Mouse (Mus musculus) frontal cortex, adult (tissue): Measurements from ENCODE around the gene Nodal.
"Not testable (repeated sequence)": the region's sequence is repeated elsewhere in the genome, so short reads cannot be mapped to it uniquely, and the experiment has no call there.

ENCODE experiments used
- ATAC-seq: cut with Nextera tagmentation; 2 replicates; pipeline ENCODE4 v1.9.2; 2017; ENCODE audit warnings: mild to moderate bottlenecking, moderate library complexity, mixed read lengths; ENCODE audit not compliant: low TSS enrichment

Gene Nodal

DNA sequence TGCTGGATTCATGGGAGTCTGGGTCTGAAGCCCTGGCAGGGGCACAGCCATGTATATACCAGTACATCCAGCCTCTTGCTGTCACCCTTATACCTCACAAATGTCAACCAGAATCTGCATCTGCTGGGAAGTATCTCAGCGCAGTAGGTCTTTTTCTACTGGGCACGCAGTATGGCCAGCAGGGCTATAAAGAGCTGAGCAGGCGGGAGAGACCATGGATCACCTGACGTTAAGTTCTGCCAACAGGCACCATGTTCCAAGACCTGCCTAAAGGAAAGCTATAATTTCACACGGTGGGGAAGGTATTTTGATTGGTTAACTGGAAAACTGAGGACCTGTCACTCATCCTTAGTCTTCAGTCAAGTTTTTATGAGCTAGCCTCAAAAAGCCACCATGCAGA is 11.3 kb downstream of the Nodal start:
- ATAC-seq = no peak

DNA sequence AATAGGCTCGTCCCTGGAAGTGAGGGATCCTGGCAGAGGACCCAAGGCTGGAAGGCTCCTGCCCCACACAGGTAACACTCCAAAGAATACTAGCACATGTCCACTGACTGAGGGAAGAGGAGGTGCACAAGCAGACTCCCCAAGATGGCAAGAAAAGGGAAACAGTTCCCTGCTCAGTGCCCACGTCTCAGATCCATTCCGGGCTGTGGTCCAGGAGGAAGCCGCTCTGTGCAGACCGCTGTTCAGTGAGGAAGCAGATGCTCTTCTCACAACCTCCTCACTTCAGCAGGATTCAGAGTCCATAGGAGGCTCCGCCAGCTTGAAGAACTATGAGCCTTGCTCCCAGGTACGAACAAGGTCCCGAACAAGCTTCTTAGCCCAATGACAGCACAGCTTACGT is 13.6 kb downstream of the Nodal start:
- ATAC-seq = peak; percentile 97

DNA sequence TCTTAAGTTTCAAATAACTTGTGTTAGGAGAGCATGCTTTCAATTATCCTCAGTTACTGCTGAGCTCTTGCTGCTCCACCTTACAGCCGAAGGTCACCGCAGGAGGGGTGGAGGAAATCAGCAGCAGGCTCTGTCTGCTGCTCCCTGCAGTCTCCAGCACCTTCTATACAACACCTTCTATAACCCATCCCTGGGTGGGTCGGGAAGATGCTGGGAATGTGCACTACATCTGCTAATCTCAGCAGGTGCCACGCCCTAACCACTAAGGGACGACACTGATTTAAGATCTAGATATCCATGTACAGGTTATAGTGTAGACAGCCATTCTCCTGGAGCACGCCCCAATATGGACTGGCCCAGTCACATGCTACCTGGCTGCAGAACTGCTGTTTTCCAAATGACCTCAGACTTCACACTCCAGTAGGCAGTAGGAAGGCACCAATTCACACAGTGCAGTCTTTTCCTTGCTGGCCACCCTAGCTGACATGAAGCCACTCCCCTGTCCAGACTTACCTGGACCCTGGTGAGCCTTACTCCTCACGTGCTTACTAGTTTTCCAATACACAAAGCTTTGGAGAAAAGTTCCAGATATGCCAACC is 22.5 kb downstream of the Nodal start:
- ATAC-seq = no peak

DNA sequence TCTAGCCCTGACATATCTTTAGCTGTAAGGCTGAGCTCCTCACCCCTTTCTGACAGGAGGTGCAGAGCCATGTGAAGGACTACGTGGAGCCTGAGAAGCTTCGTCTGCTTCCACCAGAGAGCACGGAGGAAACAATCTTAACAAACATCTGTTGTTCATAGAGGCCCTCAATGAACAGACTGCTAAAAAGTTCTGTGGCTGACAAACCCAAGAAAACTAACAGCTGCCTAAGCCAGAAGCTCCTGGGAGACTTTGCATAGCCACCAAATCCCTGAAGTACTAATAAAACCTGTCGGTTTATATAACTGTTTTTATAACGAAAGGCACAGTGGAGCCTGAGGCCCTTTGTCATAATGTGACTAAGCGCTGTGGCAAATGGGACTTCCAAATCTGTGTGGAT is 25.7 kb downstream of the Nodal start:
- ATAC-seq = no peak

DNA sequence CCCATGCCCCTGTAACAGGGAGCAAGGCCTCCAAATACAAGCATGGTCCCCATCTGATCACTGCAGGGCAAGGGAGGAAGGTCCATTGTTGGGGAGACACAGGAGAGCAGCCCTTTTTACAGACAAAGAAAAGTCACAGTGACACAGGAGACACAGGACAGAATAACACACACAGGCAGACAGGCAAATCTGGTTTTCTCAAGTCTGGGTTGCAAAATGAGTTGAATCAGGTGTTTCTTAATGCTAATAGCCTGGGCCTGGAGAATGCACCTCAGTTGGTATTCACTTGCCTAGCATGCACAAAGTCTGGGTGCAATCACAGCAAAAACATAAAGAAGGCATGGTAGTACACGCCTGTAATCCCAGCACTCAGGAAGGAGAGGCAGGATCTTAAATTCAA is 26.1 kb downstream of the Nodal start:
- no peak for ATAC-seq

DNA sequence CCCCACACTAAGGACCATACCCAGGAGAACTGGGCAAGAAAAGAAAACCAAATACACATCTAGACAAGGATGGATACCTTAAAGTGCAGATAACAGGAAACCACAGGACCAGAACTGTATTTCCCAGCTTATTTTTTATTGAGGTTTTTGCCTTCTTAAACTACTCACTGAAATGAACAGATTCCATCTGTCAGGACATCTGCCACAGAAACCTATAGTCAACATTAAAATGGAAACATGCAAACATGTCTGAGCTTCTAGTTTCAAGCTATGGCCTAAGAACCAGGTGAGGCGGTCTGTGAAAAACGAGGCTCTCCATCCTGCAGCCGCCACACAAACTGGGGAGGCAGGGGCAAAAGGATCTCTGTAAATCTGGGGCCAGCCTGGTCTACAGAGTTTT is 27.2 kb downstream of the Nodal start:
- ATAC-seq = peak; percentile 31; the same call in 1 of the 2 replicates

DNA sequence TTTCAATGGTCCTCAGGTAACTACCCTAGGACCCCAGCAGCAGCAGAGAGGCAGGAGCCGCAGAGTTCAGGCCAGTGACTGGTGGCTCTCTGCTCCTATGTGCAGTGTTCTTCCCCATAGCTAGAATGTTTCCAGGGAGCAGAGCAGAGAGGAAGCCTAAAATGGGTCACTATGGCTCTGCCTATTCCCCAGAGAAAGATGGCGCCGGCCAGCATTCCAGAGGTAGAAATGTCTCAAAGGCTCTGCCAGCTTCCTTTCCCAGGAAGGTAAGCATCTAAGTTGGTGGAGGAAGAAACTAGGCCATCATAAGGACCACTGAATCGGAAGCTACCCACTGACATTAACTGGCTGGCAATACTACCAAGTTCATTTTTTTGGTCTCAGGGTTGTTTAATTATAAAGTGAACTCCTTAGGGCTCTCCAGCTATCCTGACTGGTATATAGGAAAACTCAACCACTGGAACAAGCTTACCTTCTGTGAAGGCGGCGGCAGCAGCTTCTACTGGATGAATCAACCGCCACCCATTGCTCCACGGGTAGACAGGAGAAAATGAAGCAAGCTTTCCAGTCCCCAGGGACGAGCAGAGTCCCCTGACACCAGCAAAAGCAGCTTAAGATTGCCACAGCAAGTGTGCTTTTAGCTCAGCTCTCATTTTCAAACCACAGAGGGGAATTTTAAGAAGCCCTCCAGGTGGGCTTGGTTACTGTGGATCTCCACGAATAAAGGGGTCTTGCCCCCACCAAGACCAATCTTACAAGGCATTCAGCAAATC is 30.0 kb downstream of the Nodal start:
- ATAC-seq = no peak

DNA sequence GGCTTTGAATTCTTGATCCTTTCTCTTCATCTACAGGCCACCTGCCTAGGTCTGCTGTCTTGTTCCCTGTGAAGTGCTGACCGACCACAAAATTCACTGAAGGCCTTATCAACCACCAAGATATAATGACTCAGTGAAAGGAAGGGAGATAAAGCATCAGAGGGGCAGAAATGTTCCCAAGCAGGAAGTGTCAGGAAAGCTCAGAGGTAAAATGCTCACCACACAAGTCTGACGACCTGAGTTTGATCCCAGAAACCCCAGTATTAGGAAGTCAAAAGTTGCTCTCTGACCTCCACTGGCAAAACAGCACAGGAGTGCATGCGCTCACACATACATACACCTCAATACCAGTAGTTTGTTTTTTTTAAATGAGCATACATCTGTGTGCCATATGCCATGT is 31.1 kb downstream of the Nodal start:
- ATAC-seq = no peak

DNA sequence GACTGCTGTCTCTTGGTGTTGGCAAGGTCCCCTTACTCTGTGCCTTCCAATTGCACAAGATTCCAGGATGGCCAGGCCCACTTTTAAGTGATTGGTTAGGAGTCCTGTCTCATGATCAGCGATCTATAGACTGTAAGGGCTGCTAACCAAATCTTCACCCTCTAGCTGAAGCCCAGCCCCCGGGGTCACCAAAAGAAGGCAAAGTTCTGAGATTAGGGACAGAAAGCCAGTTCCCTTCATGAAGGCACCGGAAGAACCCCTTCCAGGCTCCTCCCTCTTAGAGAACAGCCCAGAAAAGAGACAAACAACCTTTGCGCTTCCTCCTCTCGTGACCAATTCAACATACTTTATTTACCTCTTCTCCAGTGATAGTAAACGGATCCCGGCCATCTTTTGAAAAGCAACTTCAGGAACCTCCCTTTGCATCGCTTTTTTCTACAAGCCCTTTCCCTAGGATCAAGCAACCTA is 33.7 kb downstream of the Nodal start:
- ATAC-seq = no peak

DNA sequence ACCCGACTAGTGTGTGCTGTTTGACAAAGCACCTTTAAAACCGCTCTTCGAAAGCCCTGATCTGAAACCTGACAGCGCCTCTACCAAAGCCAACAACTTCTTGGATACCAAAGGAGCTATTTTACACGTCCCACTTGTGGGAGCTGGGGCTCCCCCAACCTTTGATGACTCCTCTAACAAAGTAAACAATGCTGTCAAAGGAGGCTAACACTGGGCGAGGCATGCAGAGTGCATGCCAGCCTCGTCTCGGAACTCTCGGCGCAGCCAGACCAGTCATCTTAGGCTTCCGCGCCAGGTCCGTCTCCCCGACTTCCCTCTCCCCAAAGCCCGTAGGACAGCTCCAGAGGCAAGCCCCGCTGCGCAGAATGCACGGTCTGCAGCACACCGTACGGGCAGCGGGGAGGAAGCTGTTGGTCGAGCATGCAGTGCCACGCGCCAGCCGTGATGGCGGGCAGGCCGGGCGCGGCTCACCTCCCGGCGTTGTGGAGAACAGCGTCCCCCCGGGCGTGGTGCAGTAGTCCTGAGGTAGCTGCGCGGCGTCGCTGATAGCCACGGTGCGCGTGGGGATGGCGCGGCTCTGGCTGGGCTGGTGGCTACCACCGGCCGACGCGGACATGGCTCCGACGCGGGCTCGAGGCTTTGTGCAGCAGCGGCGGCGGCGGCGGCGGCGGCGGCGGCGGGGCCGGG is 34.3 kb downstream of the Nodal start:
- ATAC-seq = peak; percentile 60

DNA sequence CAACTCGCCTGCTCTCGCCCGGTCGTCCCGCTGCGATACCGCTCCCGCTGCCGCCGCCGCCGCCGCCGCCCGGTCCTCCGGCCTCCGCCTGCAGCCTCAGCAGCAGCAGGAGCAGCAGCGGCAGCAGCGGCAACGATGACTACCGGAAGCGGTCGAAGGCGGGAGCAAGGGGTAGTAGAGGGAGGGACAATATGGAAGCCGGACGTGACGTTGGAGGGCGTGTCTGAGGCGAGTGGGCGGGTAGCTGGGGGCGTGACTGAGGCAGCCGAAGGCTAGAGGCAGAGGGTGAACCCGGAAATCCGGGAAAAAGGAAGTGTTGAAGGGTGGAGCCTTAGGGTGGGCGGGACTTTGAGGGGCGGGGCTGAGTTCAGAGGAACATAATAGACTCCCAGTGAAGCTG is 34.9 kb downstream of the Nodal start, which contains the start of gene Eif4ebp2:
Eif4ebp2 (minus strand) TSS at position 17 of the 400 bp plus-strand sequence.
- ATAC-seq = peak; percentile 97

DNA sequence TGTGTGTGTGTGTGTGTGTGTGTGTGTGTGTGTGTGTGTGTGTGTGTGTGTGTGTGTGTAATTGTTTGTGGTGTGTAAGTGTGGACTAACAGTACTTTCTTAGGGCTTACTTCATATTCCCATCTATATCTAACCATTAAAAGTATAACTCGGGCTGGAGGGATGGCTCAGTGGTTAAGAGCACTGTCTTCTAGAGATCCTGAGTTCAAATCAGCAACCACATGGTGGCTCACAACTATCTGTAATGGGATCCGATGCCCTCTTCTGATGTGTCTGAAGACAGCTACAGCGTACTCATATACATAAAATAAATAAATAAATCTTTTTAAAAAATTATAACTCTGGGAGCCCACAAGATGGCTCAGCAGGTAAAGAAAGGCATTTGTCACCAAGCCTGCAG is 35.4 kb downstream of the Nodal start:
- ATAC-seq = not testable (repeated sequence)

DNA sequence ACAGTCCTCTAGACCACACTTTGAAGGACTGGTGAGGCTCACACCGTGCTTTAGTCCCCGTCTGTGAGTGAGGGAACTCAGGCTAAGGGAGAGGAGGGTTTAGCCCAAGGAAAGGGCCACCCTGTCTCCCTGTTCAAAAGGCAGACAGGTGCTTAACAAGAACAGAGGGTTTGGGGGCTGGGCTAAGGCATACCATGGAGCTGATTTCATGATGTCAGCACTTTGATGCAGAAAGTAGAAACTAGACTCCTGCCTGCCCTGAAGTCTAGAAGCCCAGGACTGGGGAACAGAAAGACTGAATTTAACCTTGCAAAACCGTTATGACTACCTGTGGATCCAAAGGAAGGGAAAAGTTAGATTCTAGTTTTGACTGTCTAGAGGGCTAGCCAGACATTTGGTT is 39.4 kb downstream of the Nodal start:
- no peak for ATAC-seq

DNA sequence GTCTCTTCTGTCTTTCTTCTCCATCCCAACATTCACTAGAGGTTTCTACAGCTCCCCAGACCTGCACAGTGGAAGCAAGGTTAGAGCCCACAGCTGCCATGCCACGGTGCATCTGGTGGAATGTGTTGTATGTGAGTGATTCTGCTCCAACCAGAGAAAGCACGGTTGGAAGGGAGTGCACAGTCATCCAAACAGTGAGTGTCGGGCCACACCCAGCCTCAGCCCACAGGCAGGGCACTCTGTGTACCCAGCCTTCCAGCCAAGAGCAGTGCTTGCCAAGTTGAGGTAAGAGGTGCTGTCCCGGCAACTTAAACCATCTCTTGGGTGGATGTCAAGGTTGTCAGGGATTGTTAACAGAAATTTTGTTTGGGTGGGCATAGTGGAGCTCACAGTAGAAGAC is 47.2 kb downstream of the Nodal start:
- ATAC-seq = no peak

DNA sequence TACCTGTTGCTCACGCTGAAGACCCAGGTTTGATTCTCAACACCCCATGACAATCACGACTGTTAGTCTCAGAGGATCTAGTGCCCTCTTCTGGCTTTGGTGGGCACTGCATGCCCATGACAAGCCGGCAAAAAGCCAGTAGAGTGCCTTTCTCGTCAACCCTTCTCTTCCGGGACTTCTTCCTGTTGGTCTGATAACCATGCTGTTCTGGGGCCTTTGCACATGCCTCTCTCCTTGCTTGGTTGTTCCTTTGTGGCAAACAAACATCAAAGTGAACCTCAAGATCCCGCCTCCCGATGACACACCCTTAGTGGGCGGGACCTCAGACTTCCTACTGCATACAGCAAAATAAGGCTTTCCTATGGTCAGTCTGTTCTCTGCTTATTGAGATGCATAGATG is 48.5 kb downstream of the Nodal start:
- no peak for ATAC-seq

DNA sequence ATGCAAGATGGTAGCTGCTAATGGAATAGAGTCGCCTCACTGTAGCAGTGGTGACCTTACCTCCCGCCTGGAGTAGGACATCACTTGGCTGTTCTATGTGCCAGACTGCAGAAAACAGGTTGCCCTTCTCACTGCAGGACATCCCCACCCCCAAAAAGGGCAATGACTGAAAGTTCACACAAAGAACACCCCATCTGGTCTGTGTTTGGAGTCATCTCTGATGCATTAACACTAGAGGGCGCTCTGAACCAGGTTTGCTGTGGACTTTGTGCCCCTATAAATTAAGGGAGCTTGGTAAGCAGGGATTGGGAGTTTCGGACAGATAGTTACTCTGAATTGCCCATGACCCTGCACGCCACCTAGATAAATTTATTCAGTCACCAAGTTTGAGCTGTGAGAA is 49.1 kb downstream of the Nodal start:
- ATAC-seq = peak; percentile 50; the same call in 1 of the 2 replicates

DNA sequence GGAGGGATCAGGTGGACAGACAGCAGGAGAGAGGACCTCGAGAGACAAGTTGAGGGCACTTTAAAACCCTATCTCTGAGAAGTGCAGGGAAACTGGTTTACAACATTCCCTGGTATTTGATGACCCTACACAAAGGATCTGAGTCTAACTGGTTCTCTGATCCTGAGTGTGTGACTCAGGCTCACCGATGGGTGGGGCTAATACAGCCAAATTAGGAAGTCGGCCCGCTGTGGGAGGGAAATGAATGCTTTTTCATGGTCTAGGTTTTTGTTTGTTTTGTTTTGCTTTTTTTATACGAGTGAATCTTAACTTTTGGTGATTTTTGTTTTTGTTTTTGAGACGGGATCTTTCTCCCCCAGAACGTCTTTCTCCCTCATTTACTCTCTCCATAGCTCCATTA is 51.1 kb downstream of the Nodal start:
- ATAC-seq = no peak

DNA sequence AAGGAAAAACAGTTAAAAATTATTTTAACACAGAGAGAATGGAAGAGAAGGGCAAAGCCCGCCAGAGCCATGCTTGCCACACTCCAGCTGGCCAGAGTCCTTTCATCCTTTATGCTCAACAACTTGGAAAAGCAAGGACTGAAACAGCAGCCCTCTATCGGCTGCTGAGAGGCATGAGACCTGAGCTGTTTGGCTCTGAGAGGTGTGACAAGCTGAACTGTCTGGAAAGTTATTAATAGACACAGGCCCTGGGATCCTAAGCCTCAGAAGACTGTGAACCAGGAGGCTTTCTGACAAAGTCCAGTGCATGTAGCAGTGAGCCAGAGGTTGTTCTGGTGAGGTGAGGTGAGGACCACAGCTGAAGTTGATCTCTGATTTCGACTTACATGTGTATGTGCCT is 55.9 kb downstream of the Nodal start:
- ATAC-seq = no peak

DNA sequence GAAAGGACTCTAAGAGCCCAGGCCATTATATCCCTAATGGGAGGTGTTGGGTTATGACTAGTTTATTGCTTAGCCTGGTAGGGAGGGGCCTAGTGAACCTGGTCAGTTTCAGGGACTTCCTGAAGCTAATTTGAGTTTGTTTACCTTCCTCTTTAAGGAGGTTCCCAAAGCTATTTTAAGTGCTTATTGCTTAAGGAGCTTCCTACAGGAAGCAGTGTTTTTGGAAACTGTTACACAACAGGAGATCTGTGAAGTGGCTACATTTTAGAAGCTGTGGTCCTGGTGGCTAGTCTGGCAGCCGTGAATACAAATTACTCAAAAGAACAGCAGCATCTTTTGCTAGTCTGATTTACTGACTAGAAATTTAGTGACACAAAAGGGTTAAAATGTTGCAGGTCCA is 56.6 kb downstream of the Nodal start:
- ATAC-seq = no peak
